In the genomic region with DNA sequence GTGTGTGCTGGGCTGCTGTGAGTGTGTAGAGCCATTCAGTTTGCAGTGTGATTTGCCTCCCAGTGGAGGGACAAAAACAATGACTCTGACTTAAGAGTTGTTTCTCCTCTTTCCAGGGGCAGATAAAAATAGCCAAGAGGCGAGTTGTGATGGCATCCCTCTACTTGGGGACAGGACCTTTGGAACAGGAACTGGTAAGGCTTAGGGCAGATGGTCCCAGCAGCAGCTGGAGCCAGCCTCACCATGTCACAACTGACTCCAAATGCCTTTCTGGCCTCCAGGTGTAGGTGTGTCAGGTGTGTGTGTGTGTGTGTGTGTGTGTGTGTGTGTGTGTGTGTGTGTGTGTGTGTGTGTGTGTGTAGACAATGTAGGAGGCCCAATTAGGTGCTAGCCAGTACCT, we compare ENCODE assay signal across 1 mouse cellular context.
TF ChIP-seq lines count a peak whose summit lies in the region.

No protein-coding gene starts in this region.

TF ChIP-seq in CH12.LX, 34 proteins besides CTCF, POLR2A, EP300 and RAD21 (continued from another document):
- TF ChIP-seq POLR2AphosphoS2 (IDR thresholded peaks at IDR 0.05; ENCODE audit: low read depth, low read length), result no peak
- TF ChIP-seq NRF1 (IDR thresholded peaks at IDR 0.05; ENCODE audit: low read depth, low read length), result no peak
- TF ChIP-seq ZKSCAN1 (IDR thresholded peaks at IDR 0.05; ENCODE audit: borderline replicate concordance, low read depth, low read length), result no peak
- TF ChIP-seq HCFC1 (IDR thresholded peaks at IDR 0.05; ENCODE audit: low read depth, low read length), result no peak
- no peak for TF ChIP-seq ETS1 (conservative IDR thresholded peaks at IDR 0.05; ENCODE audit: low read depth, low read length)
- TF ChIP-seq BHLHE40 (IDR thresholded peaks at IDR 0.05; ENCODE audit: low read depth, low read length), result no peak
- no peak for TF ChIP-seq MXI1 (IDR thresholded peaks at IDR 0.05; ENCODE audit: low read depth, low read length)
